Mouse (Mus musculus): Measurements from ENCODE around the gene Cpxm2.

Gene Cpxm2

GRCm38 (mm10) chr7:132154368-132154961 is at the start of gene Cpxm2:
Cpxm2 (minus strand) TSS chr7:132154739.
- DNase-seq (ENCODE audit: low spot score): no peak

- no peak for DNase-seq (ENCODE audit: low spot score)
These were observed 49.6 kb upstream of the Cpxm2 start for GRCm38 (mm10) chr7:132204073-132204612.

- no peak for DNase-seq (ENCODE audit: low spot score)
These were observed 45.1 kb upstream of the Cpxm2 start for GRCm38 (mm10) chr7:132199686-132200085.

- no peak for DNase-seq (ENCODE audit: low spot score)
These were observed 44.3 kb upstream of the Cpxm2 start for GRCm38 (mm10) chr7:132198806-132199205.

GRCm38 (mm10) chr7:132197817-132198475 is 43.4 kb upstream of the Cpxm2 start:
- DNase-seq (ENCODE audit: low spot score): no peak

GRCm38 (mm10) chr7:132196581-132196980 is 42.0 kb upstream of the Cpxm2 start:
- no peak for DNase-seq (ENCODE audit: low spot score)

GRCm38 (mm10) chr7:132193606-132194005 is 39.1 kb upstream of the Cpxm2 start:
- no peak for DNase-seq (ENCODE audit: low spot score)

GRCm38 (mm10) chr7:132187456-132187855 is 32.9 kb upstream of the Cpxm2 start:
- DNase-seq (ENCODE audit: low spot score): no peak

GRCm38 (mm10) chr7:132183892-132184404 is 29.4 kb upstream of the Cpxm2 start:
- DNase-seq (ENCODE audit: low spot score): no peak

- no peak for DNase-seq (ENCODE audit: low spot score)
These were observed 27.2 kb upstream of the Cpxm2 start for GRCm38 (mm10) chr7:132181586-132182198.

GRCm38 (mm10) chr7:132181042-132181441 is 26.5 kb upstream of the Cpxm2 start:
- DNase-seq (ENCODE audit: low spot score): no peak

GRCm38 (mm10) chr7:132179049-132179448 is 24.5 kb upstream of the Cpxm2 start:
- DNase-seq (ENCODE audit: low spot score): no peak

- DNase-seq (ENCODE audit: low spot score): no peak
These were observed 20.2 kb upstream of the Cpxm2 start for GRCm38 (mm10) chr7:132174787-132175186.

GRCm38 (mm10) chr7:132174296-132174695 is 19.8 kb upstream of the Cpxm2 start:
- DNase-seq (ENCODE audit: low spot score): no peak

- no peak for DNase-seq (ENCODE audit: low spot score)
These were observed 17.7 kb upstream of the Cpxm2 start for GRCm38 (mm10) chr7:132172220-132172619.

- DNase-seq (ENCODE audit: low spot score): no peak
These were observed 17.2 kb upstream of the Cpxm2 start for GRCm38 (mm10) chr7:132171716-132172115.

- DNase-seq (ENCODE audit: low spot score): no peak
These were observed 15.1 kb upstream of the Cpxm2 start for GRCm38 (mm10) chr7:132169419-132170169.

- no peak for DNase-seq (ENCODE audit: low spot score)
These were observed 12.7 kb upstream of the Cpxm2 start for GRCm38 (mm10) chr7:132167239-132167638.

- DNase-seq (ENCODE audit: low spot score): no peak
These were observed 7.7 kb upstream of the Cpxm2 start for GRCm38 (mm10) chr7:132162254-132162653.

GRCm38 (mm10) chr7:132158321-132159025 is 3.9 kb upstream of the Cpxm2 start:
- no peak for DNase-seq (ENCODE audit: low spot score)

- DNase-seq (ENCODE audit: low spot score): no peak
These were observed 803 bp downstream of the Cpxm2 start for GRCm38 (mm10) chr7:132153725-132154147.
